Comparison of ENCODE assay signal across 8 mouse cellular contexts in genomic region chr4:141031733-141032132, GRCm38 (mm10). TPM values are rescaled to one million over a fixed set of nuclear protein-coding genes. Genes with fewer than 3 reads are reported as not detected.
DNase-seq lines count a peak whose midpoint lies in the region; ATAC-seq lines count a peak whose summit lies in the region.

No protein-coding gene starts in this region.

- intact Hi-C loops in left cerebral cortex, postnatal 25 days (cut with DNase I), result loop anchor here (1.0 to 5.0 kb wide), 2 partner anchors 49 to 67 kb away; no protein-coding TSS in a partner anchor

- H3K9me3 ChIP-seq in intestine, embryonic 14.5 days (ENCODE audit: control insufficient read depth, low read length), result no peaks in the 10 kb centered on the region
- no peaks in the 10 kb centered on the region for H3K9me3 ChIP-seq in midbrain, embryonic 12.5 days

- H3K4me1 ChIP-seq in intestine, embryonic 14.5 days (replicated peaks; ENCODE audit: control insufficient read depth, insufficient read depth, low read length), result no peaks in the 10 kb centered on the region
- H3K4me1 ChIP-seq in midbrain, embryonic 12.5 days, result no peaks in the 10 kb centered on the region

- ATAC-seq in intestine, embryonic 14.5 days (replicated peaks; ENCODE audit: low FRiP score, low TSS enrichment, low read depth), result peak; percentile 54
- peak; percentile 32; the same call in 1 of the 2 replicates for ATAC-seq in midbrain, embryonic 12.5 days (ENCODE audit: low FRiP score, low read depth)

- H3K27ac ChIP-seq in intestine, embryonic 14.5 days (ENCODE audit: low read depth), result no peak overlapping the region
- no peak overlapping the region for H3K27ac ChIP-seq in midbrain, embryonic 12.5 days (replicated peaks)

- H3K27me3 ChIP-seq in intestine, embryonic 14.5 days (replicated peaks; ENCODE audit: control insufficient read depth, insufficient read depth, low read length), result no peaks in the 10 kb centered on the region
- H3K27me3 ChIP-seq in midbrain, embryonic 12.5 days, result no peaks in the 10 kb centered on the region

- H3K4me3 ChIP-seq in intestine, embryonic 14.5 days (ENCODE audit: low read depth, low read length), result no peak overlapping the region
- no peak overlapping the region for H3K4me3 ChIP-seq in midbrain, embryonic 12.5 days

- peak; percentile 78 to 85 for DNase-seq in left cerebral cortex, adult 18-20 months (ENCODE audit: low spot score in 2 of 2)
- DNase-seq in left cerebral cortex, adult 11 months (ENCODE audit: low spot score), result no peak
- peak; percentile 91 to 92 for DNase-seq in cerebellum, postnatal 25 days
- DNase-seq in gastrocnemius, adult 18-20 months (ENCODE audit: low spot score), result peak; percentile 88
- peak; percentile 92 for DNase-seq in intestine, embryonic 14.5 days (ENCODE audit: low spot score)
- DNase-seq in left cerebral cortex, postnatal 25 days (ENCODE audit: low spot score in 2 of 2), result peak; percentile 79 to 84
- peak; percentile 67 for DNase-seq in spleen, adult 12 weeks (ENCODE audit: low spot score)

- 9% methylated on average over 6 of the region's 6 CpGs for WGBS in intestine, embryonic 14.5 days
- 24% methylated on average over 6 of the region's 6 CpGs for WGBS in midbrain, embryonic 12.5 days

- H3K4me2 ChIP-seq in intestine, embryonic 14.5 days (ENCODE audit: low read length), result no peak overlapping the region
- H3K4me2 ChIP-seq in midbrain, embryonic 12.5 days (replicated peaks), result no peak overlapping the region

- H3K9ac ChIP-seq in intestine, embryonic 14.5 days (ENCODE audit: low read length), result no peak overlapping the region
- H3K9ac ChIP-seq in midbrain, embryonic 12.5 days (replicated peaks), result no peak overlapping the region

- H3K36me3 ChIP-seq in intestine, embryonic 14.5 days (ENCODE audit: control insufficient read depth, insufficient read depth, low read length), result peaks cover 47% of the 10 kb centered on the region
- peaks cover 87% of the 10 kb centered on the region for H3K36me3 ChIP-seq in midbrain, embryonic 12.5 days

RNA-seq across cellular contexts. Expression of gene Mfap2, which starts 21.5 kb away (rescaled TPM):
- total RNA-seq in left cerebral cortex, adult 18-20 months (2021), result 1 to 10 TPM; 3.8 to 4.4 TPM
- total RNA-seq in gastrocnemius, adult 18-20 months (2021), result 1 to 10 TPM; 1.1 to 2.3 TPM
- polyA plus RNA-seq in intestine, embryonic 14.5 days (2014; fragmentation: Nextera tagmentation; extraction: Ambion mirVana), result 489 and 509 TPM in 2 replicates
- 1 to 10 TPM; 4.4 to 4.5 TPM for total RNA-seq in left cerebral cortex, postnatal 25 days (2021)
- 240 and 287 TPM in 2 replicates for polyA plus RNA-seq in midbrain, embryonic 12.5 days (2016; fragmentation: Nextera tagmentation; extraction: Ambion mirVana)

RNA-seq across cellular contexts. Expression of gene Crocc, which starts 28.6 kb away (rescaled TPM):
- total RNA-seq in left cerebral cortex, adult 18-20 months (2021), result 10 to 100 TPM; 44.6 to 55.4 TPM
- 1 to 10 TPM; 2.0 to 2.5 TPM for total RNA-seq in gastrocnemius, adult 18-20 months (2021)
- polyA plus RNA-seq in intestine, embryonic 14.5 days (2014; fragmentation: Nextera tagmentation; extraction: Ambion mirVana), result 6.6 TPM in 2 replicates
- 10 to 100 TPM; 51.4 to 62.7 TPM for total RNA-seq in left cerebral cortex, postnatal 25 days (2021)
- polyA plus RNA-seq in midbrain, embryonic 12.5 days (2016; fragmentation: Nextera tagmentation; extraction: Ambion mirVana), result 14.2 and 15.9 TPM in 2 replicates

RNA-seq across cellular contexts. Expression of gene Atp13a2, which starts 45.1 kb away (rescaled TPM):
- total RNA-seq in left cerebral cortex, adult 18-20 months (2021), result 100 to 1,000 TPM; 140 to 149 TPM
- total RNA-seq in gastrocnemius, adult 18-20 months (2021), result 10 to 100 TPM; 16.2 to 21.1 TPM
- 33.3 and 40.0 TPM in 2 replicates for polyA plus RNA-seq in intestine, embryonic 14.5 days (2014; fragmentation: Nextera tagmentation; extraction: Ambion mirVana)
- 100 to 1,000 TPM; 162 to 171 TPM for total RNA-seq in left cerebral cortex, postnatal 25 days (2021)
- 93.4 and 97.2 TPM in 2 replicates for polyA plus RNA-seq in midbrain, embryonic 12.5 days (2016; fragmentation: Nextera tagmentation; extraction: Ambion mirVana)

RNA-seq across cellular contexts. Expression of gene Necap2, which starts 46.4 kb away (rescaled TPM):
- total RNA-seq in left cerebral cortex, adult 18-20 months (2021), result 10 to 100 TPM; 43.2 to 44.3 TPM
- total RNA-seq in gastrocnemius, adult 18-20 months (2021), result 10 to 100 TPM; 12.9 to 16.2 TPM
- polyA plus RNA-seq in intestine, embryonic 14.5 days (2014; fragmentation: Nextera tagmentation; extraction: Ambion mirVana), result 59.7 and 60.0 TPM in 2 replicates
- 10 to 100 TPM; 36.3 to 46.0 TPM for total RNA-seq in left cerebral cortex, postnatal 25 days (2021)
- 54.7 and 56.8 TPM in 2 replicates for polyA plus RNA-seq in midbrain, embryonic 12.5 days (2016; fragmentation: Nextera tagmentation; extraction: Ambion mirVana)

RNA-seq across cellular contexts. Expression of gene Spata21, which starts 56.4 kb away (rescaled TPM):
- under 1 TPM; 0.21 to 0.23 TPM for total RNA-seq in left cerebral cortex, adult 18-20 months (2021)
- not detected for total RNA-seq in gastrocnemius, adult 18-20 months (2021)
- 0.20 and 0.31 TPM in 2 replicates for polyA plus RNA-seq in intestine, embryonic 14.5 days (2014; fragmentation: Nextera tagmentation; extraction: Ambion mirVana)
- under 1 TPM; 0.55 to 0.83 TPM for total RNA-seq in left cerebral cortex, postnatal 25 days (2021)
- polyA plus RNA-seq in midbrain, embryonic 12.5 days (2016; fragmentation: Nextera tagmentation; extraction: Ambion mirVana), result 0.31 TPM in 1 of 2 replicates, not detected in the other

Comparison
In these comparisons a context has a peak if more than half of its experiments do, and no peak if none do; other contexts are left out.
1. RNA of gene Crocc, which starts 28.6 kb away (total RNA-seq): 51.4 to 62.7 TPM in left cerebral cortex, postnatal 25 days and 44.6 to 55.4 TPM in left cerebral cortex, adult 18-20 months; 2.0 to 2.5 TPM in gastrocnemius, adult 18-20 months; every median in the first group is over 10 times any median in the second.
2. RNA of gene Atp13a2, which starts 45.1 kb away (total RNA-seq): 162 to 171 TPM in left cerebral cortex, postnatal 25 days and 140 to 149 TPM in left cerebral cortex, adult 18-20 months; 16.2 to 21.1 TPM in gastrocnemius, adult 18-20 months; every median in the first group is over 4 times any median in the second.